Mouse (Mus musculus) erythroblast, embryonic 14.5 days (primary cell): Measurements from ENCODE around the gene Cadps.

ENCODE experiments used
- GATA1 ChIP-seq: IDR thresholded peaks from 2 replicates; pipeline ENCODE4 v1.6.1; 2012; ENCODE audit warnings: low read length, inconsistent platforms, mixed read lengths
- TAL1 ChIP-seq: IDR thresholded peaks from 3 replicates; pipeline ENCODE4 v1.6.1; 2012; ENCODE audit warnings: low read length, inconsistent platforms, mixed read lengths

- TF ChIP-seq GATA1 (no peak), TAL1 (no peak)
These were observed 281.1 kb downstream of the Cadps start for GRCm38 (mm10) chr14:12541733-12542132.
